Mouse (Mus musculus) hindlimb bud, embryonic 11.5 days (tissue): ENCODE results near the gene 2310022B05Rik.

Experiments
- DNase-seq: peaks from one replicate; pipeline ENCODE4 v3.0.0-alpha.2; 2012; ENCODE audit warnings: low read depth, low spot score; ENCODE audit errors: extremely low spot score

The 2310022B05Rik gene

GRCm38 (mm10) chr8:124614325-124614724 lies 48.8 kb downstream of the 2310022B05Rik start:
- no peak for DNase-seq

GRCm38 (mm10) chr8:124608972-124609353 lies 54.2 kb downstream of the 2310022B05Rik start:
- DNase-seq, result no peak

- DNase-seq, result no peak
These were observed 54.8 kb downstream of the 2310022B05Rik start for GRCm38 (mm10) chr8:124608239-124608971.

DNA sequence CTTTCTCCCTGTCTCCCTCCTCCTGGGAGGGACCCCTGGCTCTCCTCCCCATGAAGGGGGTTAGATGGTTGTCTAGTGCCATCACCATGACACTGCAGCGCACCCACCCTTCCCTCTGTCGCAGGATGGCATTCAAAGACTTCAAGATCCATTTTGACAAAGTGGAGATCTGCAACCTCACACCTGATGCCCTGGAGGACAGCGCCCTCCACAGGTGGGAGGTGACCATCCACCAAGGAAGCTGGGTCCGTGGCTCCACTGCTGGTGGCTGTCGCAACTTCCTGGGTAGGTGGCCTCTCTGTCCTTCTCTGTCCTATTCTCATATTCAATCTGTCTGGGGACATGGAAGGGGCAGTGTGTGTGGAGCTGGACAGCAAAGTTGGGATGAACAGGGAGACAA lies 59.1 kb downstream of the 2310022B05Rik start:
- no peak for DNase-seq

- DNase-seq, result no peak
These were observed 73.8 kb downstream of the 2310022B05Rik start for GRCm38 (mm10) chr8:124589393-124589792.

- DNase-seq, result no peak
These were observed 76.6 kb downstream of the 2310022B05Rik start for GRCm38 (mm10) chr8:124586556-124586955.
